Mouse (Mus musculus): ENCODE measurements around the gene Ttc17. TPM values are rescaled to one million over a fixed set of nuclear protein-coding genes. Genes with fewer than 3 reads are reported as not detected.

The Ttc17 gene
- total RNA-seq (2014; rRNA removed) (22.0 and 22.9 TPM in 2 replicates), polyA plus RNA-seq (2015; fragmentation: Nextera tagmentation; extraction: Ambion mirVana) (19.1 and 20.1 TPM in 2 replicates)

- peak within 1 kb of the TSS; percentile 76 for H3K9ac ChIP-seq (replicated peaks; ENCODE audit: low read length)
- H3K27ac ChIP-seq = peak within 1 kb of the TSS; percentile 85
- peaks cover 6% of the 10 kb centered on the region; the same call in 1 of the 2 replicates for H3K36me3 ChIP-seq (ENCODE audit: insufficient read depth, low read length)
- H3K9me3 ChIP-seq (ENCODE audit: low read length) = no peaks in the 10 kb centered on the region
- WGBS = under 1% methylated on average over 58 of the region's 77 CpGs
- peak within 1 kb of the TSS; percentile 72 for H3K4me2 ChIP-seq (ENCODE audit: low read depth, low read length)
- ATAC-seq (peak; percentile 95), DNase-seq (ENCODE audit: low spot score) (peak; percentile 95)
- TF ChIP-seq CTCF (IDR thresholded peaks at IDR 0.05; ENCODE audit: low read depth) = 0 out of 2 replicates have a peak, but pooled peaks have one; percentile 5
- peaks cover 18% of the 10 kb centered on the region for H3K4me1 ChIP-seq (ENCODE audit: insufficient read depth, low read length)
- H3K4me3 ChIP-seq (ENCODE audit: low read length) = peak within 1 kb of the TSS; percentile 68
- H3K27me3 ChIP-seq (ENCODE audit: insufficient read depth, low read length) = no peaks in the 10 kb centered on the region
These were observed at the start of gene Ttc17 for GRCm38 (mm10) chr2:94406083-94406957. Ttc17 (minus strand) TSS chr2:94406689.

GRCm38 (mm10) chr2:94449643-94450042 is 43.2 kb upstream of the Ttc17 start:
- Histone ChIP-seq H3K9ac (replicated peaks; ENCODE audit: low read length) (no peak overlapping the region), H3K4me2 (ENCODE audit: low read depth, low read length) (no peak overlapping the region), H3K27ac (no peak overlapping the region), H3K27me3 (ENCODE audit: insufficient read depth, low read length) (no peaks in the 10 kb centered on the region), H3K4me3 (ENCODE audit: low read length) (no peak overlapping the region), H3K9me3 (ENCODE audit: low read length) (no peaks in the 10 kb centered on the region), H3K4me1 (ENCODE audit: insufficient read depth, low read length) (no peaks in the 10 kb centered on the region), H3K36me3 (ENCODE audit: insufficient read depth, low read length) (no peaks in the 10 kb centered on the region)
- 90% methylated on average over 8 of the region's 8 CpGs for WGBS
- no peak for DNase-seq (ENCODE audit: low spot score)
- no peak for ATAC-seq
- TF ChIP-seq CTCF (IDR thresholded peaks at IDR 0.05; ENCODE audit: low read depth) = no peak

GRCm38 (mm10) chr2:94436952-94437351 is 30.5 kb upstream of the Ttc17 start:
- under 1% methylated on average over 10 of the region's 10 CpGs for WGBS
- ATAC-seq = no peak
- H3K9me3 ChIP-seq (ENCODE audit: low read length) = no peaks in the 10 kb centered on the region
- TF ChIP-seq CTCF (IDR thresholded peaks at IDR 0.05; ENCODE audit: low read depth) = no peak
- H3K27me3 ChIP-seq (ENCODE audit: insufficient read depth, low read length) = no peaks in the 10 kb centered on the region
- peak overlapping the region; percentile 79 for H3K4me2 ChIP-seq (ENCODE audit: low read depth, low read length)
- H3K27ac ChIP-seq = peak overlapping the region; percentile 76
- peak; percentile 12 for DNase-seq (ENCODE audit: low spot score)
- H3K9ac ChIP-seq (replicated peaks; ENCODE audit: low read length) = peak overlapping the region; percentile 87
- H3K4me1 ChIP-seq (ENCODE audit: insufficient read depth, low read length) = peaks cover 16% of the 10 kb centered on the region
- H3K4me3 ChIP-seq (ENCODE audit: low read length) = peak overlapping the region; percentile 96
- H3K36me3 ChIP-seq (ENCODE audit: insufficient read depth, low read length) = no peaks in the 10 kb centered on the region

- H3K27ac ChIP-seq = no peak overlapping the region
- H3K9me3 ChIP-seq (ENCODE audit: low read length) = no peaks in the 10 kb centered on the region
- H3K36me3 ChIP-seq (ENCODE audit: insufficient read depth, low read length) = no peaks in the 10 kb centered on the region
- 70% methylated on average over 7 of the region's 7 CpGs for WGBS
- H3K27me3 ChIP-seq (ENCODE audit: insufficient read depth, low read length) = no peaks in the 10 kb centered on the region
- ATAC-seq = no peak
- peak; percentile 10 for DNase-seq (ENCODE audit: low spot score)
- no peak overlapping the region for H3K4me2 ChIP-seq (ENCODE audit: low read depth, low read length)
- H3K4me3 ChIP-seq (ENCODE audit: low read length) = no peak overlapping the region
- peaks cover 16% of the 10 kb centered on the region for H3K4me1 ChIP-seq (ENCODE audit: insufficient read depth, low read length)
- TF ChIP-seq CTCF (IDR thresholded peaks at IDR 0.05; ENCODE audit: low read depth) = no peak
- H3K9ac ChIP-seq (replicated peaks; ENCODE audit: low read length) = no peak overlapping the region; the same call in 1 of the 2 replicates
These were observed 29.0 kb upstream of the Ttc17 start for GRCm38 (mm10) chr2:94435481-94435880.

- Histone ChIP-seq H3K4me1 (ENCODE audit: insufficient read depth, low read length) (peaks cover 16% of the 10 kb centered on the region), H3K9ac (replicated peaks; ENCODE audit: low read length) (no peak overlapping the region), H3K9me3 (ENCODE audit: low read length) (no peaks in the 10 kb centered on the region), H3K27me3 (ENCODE audit: insufficient read depth, low read length) (no peaks in the 10 kb centered on the region), H3K4me2 (ENCODE audit: low read depth, low read length) (no peak overlapping the region), H3K36me3 (ENCODE audit: insufficient read depth, low read length) (no peaks in the 10 kb centered on the region), H3K4me3 (ENCODE audit: low read length) (no peak overlapping the region), H3K27ac (no peak overlapping the region)
- ATAC-seq (no peak), DNase-seq (ENCODE audit: low spot score) (no peak)
- TF ChIP-seq CTCF (IDR thresholded peaks at IDR 0.05; ENCODE audit: low read depth) = no peak
- 57% methylated on average over 1 of the region's 1 CpGs for WGBS
These were observed 28.3 kb upstream of the Ttc17 start for GRCm38 (mm10) chr2:94434833-94435232.

GRCm38 (mm10) chr2:94432214-94432613 is 25.7 kb upstream of the Ttc17 start:
- H3K36me3 ChIP-seq (ENCODE audit: insufficient read depth, low read length) = no peaks in the 10 kb centered on the region
- no peaks in the 10 kb centered on the region for H3K9me3 ChIP-seq (ENCODE audit: low read length)
- no peak overlapping the region for H3K4me3 ChIP-seq (ENCODE audit: low read length)
- H3K27ac ChIP-seq = no peak overlapping the region
- TF ChIP-seq CTCF (IDR thresholded peaks at IDR 0.05; ENCODE audit: low read depth) = no peak
- no peak for ATAC-seq
- WGBS = 91% methylated on average over 2 of the region's 2 CpGs
- no peaks in the 10 kb centered on the region for H3K27me3 ChIP-seq (ENCODE audit: insufficient read depth, low read length)
- H3K4me1 ChIP-seq (ENCODE audit: insufficient read depth, low read length) = peaks cover 16% of the 10 kb centered on the region
- no peak overlapping the region for H3K9ac ChIP-seq (replicated peaks; ENCODE audit: low read length)
- DNase-seq (ENCODE audit: low spot score) = no peak
- no peak overlapping the region for H3K4me2 ChIP-seq (ENCODE audit: low read depth, low read length)

- 100% methylated on average over 1 of the region's 1 CpGs for WGBS
These were observed 22.0 kb upstream of the Ttc17 start for GRCm38 (mm10) chr2:94428456-94428855.

More at GRCm38 (mm10) chr2:94428456-94428855, 22.0 kb upstream of the Ttc17 start:
- Histone ChIP-seq H3K9ac (replicated peaks; ENCODE audit: low read length) (no peak overlapping the region), H3K4me3 (ENCODE audit: low read length) (no peak overlapping the region), H3K4me1 (ENCODE audit: insufficient read depth, low read length) (no peaks in the 10 kb centered on the region), H3K27ac (no peak overlapping the region), H3K9me3 (ENCODE audit: low read length) (no peaks in the 10 kb centered on the region), H3K27me3 (ENCODE audit: insufficient read depth, low read length) (no peaks in the 10 kb centered on the region), H3K36me3 (ENCODE audit: insufficient read depth, low read length) (peaks cover 22% of the 10 kb centered on the region; the same call in 1 of the 2 replicates), H3K4me2 (ENCODE audit: low read depth, low read length) (no peak overlapping the region)
- ATAC-seq = no peak
- DNase-seq (ENCODE audit: low spot score) = no peak
- TF ChIP-seq CTCF (IDR thresholded peaks at IDR 0.05; ENCODE audit: low read depth) = no peak
